Mouse (Mus musculus): ENCODE results near the gene Slc25a34. TPM values are rescaled to one million over a fixed set of nuclear protein-coding genes. Genes with fewer than 3 reads are reported as not detected.

Slc25a34 gene
- total RNA-seq (2021), result 10 to 100 TPM; 14.7 to 14.8 TPM
- long read RNA-seq, experiment 1, partial matches to known transcripts, result 2 of 4 reads
- long read RNA-seq, experiment 1, other reads (novel, unspliced or antisense), result 2 of 4 reads
- long read RNA-seq, experiment 2, partial matches to known transcripts, result 0 of 4 reads
- long read RNA-seq, experiment 2, other reads (novel, unspliced or antisense), result 4 of 4 reads

DNA sequence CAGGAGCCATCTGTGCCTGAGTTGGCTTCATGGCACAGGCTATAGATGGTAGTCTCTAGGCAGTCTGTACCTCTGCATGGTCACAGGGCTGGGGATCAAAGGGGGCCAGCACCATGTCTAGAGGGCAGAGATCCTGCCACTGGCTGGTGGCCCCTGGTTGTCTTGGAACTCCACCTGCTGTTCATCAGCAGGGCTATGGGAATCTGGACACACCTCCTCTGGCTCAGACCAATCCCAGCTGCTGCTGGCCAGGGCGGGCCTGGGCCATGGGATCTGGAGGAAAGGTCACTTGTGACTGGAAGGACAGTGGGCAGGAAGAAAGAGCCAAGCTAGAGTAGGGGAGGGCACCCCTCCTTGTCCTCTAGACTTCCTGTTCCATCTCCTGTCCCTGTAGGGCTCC, at the start of gene Slc25a34:
Gene Slc25a34 (minus strand): TSS at position 156 of the 400 bp plus-strand sequence.
- peak; percentile 88 for DNase-seq

DNA sequence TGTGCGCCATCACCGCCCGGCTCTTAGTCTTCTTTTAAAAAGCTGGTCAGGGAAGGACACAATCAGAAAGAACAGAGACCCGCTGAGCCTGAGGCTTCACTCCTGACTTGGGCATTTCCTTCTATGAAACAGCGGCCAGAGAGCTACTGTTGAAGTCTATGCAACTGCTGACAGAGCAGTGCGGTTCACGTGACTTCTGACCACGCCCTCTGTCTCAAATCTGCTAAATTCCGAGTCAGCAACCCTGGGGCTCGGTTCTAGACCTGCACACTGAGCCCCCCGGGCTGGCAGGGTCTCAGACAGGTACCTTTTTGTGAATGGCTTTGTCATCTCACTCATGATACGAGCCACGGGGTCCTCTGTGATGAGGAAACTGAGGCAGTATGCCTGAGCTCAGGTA, 48.7 kb upstream of the Slc25a34 start:
- DNase-seq, result no peak

DNA sequence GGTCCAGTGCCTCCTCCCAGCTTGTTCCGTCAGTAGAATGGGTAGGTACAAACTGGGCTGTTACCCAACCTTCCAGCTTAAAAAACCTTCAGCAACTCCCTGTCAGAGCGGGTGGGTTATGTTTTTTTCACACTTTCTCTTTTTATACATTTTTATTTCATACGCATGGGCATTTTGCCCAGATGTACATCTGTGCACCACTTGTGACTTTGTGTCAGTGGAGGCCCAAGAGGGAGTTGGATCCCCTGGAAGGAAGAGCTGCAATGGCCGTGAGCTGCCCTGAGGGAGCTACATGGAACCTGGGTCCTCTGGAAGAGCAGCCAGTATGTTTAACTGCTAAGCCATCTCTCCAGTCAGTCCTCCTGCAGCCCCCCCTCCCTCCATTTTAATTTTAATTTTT, 47.8 kb upstream of the Slc25a34 start:
- no peak for DNase-seq

DNA sequence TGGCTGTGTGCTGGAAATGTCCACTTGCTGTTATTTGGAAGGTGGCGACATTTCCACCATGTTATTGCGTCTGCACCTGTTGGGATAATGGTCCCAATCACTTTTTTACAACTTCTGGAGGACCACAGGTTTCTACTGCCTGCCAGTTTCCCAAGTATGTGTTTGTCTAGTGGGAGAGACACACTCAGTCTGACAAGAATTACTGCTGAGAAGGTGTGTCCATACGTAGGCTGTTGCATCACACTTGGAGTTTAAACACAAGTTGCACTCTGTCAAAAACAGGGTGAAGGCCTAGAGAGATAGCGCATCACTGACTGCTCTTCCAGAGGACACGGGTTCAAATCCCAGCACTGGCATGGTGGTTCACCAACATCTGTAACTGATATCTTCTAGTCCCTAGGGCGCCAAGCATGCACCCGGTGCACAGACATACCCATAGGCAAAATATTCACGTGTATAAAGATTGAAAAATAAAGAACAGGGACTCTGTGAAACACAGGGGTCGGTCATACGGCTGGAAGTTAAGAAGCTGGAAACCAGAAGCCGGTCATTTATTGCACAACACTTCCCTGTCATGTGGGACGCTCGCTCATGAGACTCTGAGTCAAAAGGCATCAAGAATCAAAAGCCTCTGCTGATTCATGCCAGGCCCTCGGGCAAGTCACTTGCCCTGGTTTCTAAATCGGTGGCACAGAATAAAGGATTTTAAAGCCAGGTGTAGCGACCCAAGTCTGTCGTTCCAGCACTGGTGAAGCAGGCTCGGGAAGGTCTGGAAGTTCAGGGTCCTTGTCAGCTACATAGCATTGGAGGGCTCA, 46.5 kb upstream of the Slc25a34 start:
- no peak for DNase-seq

DNA sequence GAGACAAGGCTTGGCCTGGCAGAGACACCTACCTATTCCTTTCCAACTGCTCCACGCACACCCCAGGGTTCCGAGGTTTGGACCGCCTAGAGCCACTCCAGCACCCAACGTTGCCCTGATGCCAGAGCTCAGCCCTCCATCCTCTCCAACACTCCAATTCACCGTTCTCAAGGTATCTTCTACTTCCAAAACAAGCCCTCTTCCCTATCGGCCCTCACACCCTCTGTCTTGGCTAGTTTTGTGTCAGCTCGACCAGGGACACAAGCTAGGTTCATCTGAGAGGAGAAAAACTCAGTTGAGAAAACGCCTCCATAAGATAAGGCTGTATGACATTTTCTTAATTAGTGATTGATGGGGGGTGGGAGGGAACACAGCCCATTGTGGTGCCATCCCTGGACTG, 41.2 kb upstream of the Slc25a34 start, which contains the start of gene Plekhm2:
Gene Plekhm2 (minus strand): TSS at position 101 of the 400 bp plus-strand sequence.
- no peak for DNase-seq

DNA sequence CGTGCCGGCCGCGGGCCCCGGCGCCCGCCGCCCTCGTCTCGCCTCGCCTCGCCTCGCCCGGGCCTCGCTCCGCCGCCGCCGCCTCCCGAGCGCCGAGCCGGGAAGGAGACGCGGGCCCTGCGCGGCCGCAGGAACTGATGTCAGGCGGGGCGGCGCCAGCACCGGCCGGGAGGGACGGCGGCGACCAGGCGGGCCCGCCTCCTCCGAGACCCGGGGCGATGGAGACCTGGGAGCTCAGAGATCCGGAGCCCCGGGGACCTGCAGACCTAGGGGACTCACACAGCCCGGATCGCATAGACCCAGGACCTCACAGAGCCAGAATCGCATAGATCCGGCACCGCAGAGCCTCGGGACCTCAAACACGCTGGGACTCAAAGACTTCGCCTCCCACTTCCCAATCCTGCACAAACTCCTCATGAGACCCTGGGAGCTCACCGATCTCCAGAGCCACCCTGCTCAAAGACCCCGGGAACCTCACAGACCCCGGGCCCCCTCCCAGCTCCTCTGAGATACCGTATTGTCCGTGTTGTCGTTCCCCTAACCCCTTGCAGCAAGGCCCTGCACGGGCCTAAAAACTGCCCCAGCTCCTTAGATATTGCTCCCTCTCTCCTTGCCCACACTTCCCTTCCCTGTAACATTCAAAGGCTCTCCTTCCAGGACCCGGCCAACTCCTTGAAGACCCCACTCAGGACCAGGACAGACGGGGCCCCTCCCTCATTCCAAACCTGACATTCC, 40.6 kb upstream of the Slc25a34 start:
- DNase-seq, result peak; percentile 73

DNA sequence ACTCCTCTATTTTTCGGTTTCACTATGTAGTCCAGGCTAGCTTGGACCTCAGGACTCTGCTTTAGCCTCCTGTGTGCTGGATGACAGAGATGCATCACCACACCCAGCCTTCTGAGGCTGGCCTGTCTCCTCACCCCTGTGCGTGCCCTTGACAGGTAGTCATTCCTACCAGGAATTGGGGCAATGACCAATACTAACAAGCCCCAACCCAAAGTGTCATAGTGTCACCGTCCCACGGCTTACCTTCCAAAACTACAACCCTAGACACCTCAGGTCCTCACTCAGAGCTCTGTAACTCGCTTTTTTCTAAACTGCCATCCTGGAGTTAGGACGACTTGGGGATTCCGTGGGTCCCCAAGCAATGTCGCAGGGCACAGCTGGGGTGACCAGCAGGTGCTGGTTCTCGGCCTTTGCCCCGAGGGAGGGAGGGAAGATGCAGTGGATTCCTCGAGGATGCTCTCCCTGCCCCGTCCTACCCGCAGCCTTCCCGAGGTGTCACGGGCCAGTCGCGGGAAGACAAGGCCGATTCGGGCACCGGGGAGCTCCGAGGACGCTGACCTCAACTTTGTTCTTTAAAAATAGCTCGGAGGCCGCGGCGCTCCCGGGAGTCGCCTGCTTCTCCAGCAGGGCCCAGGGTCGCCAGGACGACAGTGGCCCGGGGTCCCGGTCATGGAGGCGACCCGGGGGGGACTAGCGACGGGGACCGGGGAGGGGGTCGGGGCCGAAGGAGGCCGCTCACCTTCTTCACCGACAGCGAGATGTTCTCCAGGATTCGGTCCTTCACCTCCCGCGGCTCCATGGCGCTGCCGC, 39.7 kb upstream of the Slc25a34 start:
- peak; percentile 45 for DNase-seq

DNA sequence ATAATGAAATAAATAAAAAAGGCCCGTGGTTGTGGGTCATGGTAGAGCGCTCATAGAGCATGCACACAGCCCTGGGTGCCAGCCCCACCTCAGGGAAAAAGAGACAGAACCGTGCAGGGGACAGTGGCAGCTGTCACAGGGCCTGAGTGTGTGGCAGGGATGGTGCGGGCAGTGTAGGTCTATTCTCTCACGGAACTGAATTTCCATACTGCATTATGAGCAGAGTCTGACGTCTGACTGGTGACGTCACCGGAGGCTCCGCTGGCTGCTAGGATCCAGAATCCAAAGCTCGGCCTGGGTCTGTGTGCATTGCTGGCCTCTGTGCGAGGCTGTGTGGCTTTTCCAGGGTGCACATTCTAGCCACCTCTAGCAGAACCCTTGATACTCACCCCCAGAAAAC, 37.3 kb upstream of the Slc25a34 start:
- no peak for DNase-seq

DNA sequence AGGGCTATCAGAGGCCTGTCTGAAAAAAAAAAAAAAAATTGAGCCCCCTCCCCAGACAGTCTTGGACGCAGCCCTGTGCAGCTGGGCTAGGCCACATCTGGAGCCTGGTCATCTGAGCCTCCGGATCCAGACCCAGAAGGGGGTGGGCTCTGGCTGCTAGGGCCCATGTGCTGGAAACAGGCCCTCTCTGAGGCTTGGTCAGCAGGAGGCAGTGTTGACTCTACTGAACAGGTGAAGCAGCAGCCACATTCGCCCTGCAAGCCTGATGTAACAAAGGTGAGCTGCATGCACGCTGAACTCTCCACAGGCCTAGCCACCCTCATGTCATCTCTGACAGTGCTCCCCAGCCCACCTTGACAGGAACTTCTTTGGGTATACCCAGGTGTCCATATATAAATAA, 36.1 kb upstream of the Slc25a34 start:
- DNase-seq, result no peak

DNA sequence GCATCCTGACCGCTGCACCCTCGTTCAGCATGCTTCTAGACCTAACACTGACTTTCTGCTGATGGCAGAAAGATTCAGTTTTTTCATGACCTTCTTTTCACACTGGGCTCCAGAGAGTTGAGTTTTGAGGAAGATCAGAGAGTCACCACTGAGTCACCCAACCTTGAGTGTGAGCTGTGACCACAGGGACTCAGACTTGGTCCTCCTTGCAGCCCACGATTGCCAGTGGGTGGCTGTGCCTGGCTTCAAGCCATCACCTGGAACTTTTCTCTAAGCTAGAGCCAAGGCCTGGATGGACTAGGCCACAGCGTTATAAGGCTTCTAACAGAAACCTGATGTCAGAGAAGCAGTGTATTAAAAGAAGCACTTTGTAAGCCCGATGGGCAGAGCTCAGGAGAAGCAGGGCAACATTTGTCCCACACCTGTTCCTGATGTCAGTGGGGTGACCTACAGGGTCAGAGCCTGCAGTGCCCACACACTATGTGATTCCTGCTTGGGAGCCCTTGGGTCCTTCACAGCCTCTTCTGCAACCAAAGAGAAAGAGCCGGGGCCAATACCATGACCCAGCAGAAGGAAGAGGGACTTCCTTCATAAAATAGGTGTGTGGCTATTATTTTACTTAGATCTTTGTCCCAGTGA, 35.3 kb upstream of the Slc25a34 start:
- DNase-seq, result no peak

DNA sequence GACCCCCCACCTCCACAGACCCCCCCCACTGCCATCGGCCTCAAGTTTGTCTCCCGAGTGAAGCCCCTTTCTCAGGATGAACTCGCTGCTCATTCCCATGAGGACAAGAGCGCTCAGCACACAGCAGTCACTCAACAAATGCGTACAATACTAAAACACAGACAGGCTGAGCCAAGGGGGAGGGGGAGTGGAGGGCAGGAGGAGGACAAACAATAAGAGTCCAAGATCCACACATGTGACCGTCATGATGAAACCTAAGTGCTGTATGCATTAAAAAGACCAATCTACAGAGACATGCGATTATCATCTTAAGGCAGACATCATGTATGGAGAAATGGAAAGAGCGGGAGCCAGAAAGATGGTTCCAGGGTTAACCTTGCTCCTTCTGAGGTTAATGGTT, 33.3 kb upstream of the Slc25a34 start:
- DNase-seq, result no peak

DNA sequence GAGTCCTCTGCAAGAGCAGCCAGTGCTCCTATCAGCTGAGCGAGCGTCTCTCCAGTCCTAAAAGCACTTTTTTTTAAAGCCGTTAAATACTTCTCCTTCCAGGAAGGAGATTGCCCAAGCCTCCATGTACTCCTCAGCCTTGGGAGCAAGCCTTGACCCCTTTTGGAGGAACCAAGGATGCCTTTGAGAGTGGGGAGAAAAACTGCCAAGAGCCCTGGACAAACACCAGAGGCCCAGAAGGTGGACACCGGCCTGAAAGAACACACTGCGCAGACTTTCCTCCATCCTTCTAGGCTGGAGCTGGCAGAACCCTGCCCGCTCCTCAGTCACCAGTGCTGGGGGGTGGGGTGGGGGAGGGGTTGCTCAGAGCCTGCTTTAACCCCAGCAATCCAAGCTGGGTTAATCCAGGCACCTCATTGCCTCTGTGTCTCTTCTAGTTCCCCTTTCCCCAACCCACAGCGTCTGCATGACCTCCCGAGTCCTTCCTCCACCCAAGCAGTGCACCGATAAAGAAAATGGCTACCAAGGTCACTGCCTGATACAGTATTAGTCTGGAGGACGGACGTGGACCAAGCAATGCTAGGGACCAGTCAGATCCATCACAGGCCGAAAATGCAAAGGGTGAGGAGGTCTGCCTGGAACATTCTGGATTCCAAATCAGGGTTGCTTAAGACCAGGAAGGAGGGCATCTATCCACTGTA, 32.4 kb upstream of the Slc25a34 start:
- peak; percentile 67 for DNase-seq

DNA sequence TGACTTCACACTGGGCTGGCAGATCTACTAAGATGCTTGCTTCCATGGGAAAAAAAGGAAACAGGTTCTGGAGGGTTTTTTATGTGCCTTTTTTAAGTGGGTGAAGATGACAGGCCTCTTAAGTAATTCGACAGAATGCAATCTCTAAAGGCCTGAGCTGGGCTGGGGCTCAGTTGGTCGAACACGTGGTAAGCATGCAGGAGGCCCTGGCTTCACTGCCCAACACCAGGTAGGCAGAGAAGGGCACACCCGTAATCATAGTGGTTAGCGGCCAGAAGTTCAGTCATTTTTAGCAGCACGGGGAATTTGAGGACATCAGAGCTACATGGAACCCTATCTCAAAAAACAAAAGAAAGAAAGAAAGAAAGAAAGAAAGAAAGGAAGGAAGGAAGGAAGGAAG, 30.9 kb upstream of the Slc25a34 start:
- no peak for DNase-seq

DNA sequence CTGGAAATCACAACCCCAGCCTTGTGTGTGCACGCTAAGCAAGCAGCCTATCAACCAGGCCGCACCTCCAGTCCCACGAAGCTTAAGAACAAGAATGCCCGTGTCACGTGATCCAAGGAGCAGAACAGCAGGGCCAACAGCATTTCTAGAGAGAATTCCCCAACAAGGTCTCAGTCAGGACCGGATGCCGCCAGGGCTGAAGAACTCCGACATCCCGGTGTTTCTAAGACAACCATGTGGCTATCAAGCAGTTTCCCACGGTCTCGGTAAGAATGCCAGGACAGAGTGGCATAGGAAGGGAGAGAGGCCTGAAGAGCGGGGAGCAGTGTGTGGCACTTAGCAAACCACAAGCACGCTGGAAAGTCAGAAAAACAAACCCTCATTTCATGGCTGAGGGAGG, 30.2 kb upstream of the Slc25a34 start:
- DNase-seq, result no peak

DNA sequence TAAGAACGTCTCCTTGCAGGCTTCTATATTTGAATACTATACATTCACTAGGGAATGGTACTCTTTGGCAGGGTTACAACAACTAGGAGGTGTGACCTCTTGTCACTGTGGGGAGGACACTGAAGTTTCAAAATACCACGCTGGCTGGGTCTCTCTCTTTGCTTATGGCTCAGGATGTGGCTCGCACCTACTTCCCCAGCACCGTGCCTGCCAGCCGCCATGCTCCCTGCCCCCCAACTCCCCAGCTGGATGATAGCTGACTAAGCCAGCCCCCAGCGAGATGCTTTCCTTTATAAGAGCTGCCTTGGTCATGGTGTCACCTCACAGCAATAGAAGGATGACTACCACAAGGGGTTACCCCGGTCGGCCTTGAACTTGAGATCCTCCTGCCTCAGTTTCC, 29.4 kb upstream of the Slc25a34 start:
- no peak for DNase-seq

DNA sequence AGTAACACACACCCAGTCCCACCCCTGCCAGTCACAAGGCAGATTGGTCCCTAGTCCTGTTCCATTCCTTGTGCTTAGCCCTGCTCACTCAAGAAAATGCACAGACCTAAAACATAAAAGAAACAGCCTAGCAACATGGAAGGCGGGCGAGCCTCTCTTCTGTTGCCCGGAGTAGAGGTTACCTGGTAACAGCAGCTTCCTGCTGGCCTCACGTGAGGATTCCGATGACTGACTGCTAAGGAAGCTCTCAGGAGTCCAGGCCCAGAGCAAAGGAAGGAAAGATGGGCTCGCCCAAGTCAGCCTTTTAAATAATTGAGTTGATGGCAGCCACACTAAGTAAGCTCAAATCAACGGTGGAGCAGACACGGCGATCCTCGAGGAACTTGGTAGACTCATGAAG, 28.3 kb upstream of the Slc25a34 start:
- no peak for DNase-seq

DNA sequence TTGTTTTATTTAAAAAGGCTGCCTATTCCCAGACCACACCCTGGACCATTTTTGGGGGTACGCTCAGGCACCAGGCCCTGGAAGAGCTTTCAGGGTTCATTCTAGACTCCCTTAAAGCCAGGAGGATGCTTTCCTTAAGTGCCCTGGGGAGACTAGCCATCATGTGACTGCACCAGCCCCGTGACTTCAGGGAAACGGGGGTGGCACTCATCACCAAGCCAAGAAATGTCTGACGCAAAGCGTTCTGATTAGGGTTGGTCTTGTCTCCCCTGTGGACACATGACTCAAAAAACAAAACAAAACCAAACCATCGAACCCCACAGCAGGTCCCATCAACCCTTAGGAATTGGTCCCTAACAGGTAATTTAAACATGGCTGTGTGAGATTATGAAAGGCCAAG, 27.7 kb upstream of the Slc25a34 start:
- no peak for DNase-seq

DNA sequence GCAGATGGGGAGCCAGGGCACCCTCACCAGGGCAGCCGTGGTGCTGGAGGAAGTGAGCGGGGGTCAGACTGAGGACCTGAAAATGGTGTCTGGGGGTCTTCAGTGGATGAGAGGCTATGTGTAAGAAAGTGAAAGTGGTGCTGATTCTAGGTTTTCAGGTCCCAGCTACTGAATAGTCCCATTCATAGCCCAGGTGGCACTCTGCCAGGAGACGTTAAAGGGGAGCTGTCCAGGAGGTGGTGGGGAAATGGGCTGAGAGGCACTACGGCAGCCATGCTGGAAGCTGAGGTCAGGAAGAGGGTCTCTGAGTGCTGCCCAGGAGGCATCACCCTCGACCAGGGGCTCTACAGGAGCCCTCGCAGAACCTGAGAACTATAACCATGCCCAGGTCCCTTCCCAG, 25.6 kb upstream of the Slc25a34 start:
- no peak for DNase-seq

DNA sequence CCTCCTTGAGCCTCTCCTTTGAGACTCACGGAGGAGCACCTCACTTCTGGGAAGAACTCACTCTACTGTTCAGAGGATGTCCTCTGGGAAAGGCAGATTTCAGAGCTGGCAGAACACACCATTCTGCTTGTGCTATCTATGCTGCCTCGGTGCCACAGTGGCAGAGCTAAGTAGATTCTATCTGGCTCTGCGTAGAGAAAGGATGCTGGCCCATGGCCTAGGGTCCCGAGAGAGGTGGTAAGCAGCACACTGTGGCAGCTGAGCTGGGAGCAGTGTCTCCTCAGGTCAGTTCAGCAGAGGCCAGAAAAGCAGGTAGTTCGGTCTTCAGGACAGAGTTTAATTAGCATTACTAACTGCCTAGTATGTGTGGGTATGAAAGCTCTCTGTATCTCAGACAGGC, 24.6 kb upstream of the Slc25a34 start:
- peak; percentile 51 for DNase-seq

DNA sequence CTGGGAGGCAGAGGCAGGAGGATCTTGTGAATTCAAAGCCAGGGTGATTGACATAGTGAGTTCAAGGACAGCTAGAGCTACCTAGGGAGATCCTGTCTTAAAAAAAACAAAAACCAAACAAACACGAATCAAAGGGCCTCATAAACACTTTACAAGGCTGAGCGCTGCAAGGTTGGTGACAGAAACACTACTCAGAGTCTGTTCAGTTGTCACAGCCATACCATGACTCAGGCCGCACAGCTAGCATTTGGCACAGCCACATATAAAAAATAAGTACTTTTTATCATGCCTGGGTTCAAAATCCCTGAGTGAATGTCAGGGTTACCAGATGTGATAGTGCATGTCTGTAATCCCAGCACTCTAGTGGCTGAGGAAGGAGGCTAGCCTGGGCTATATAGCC, 23.6 kb upstream of the Slc25a34 start:
- DNase-seq, result no peak

DNA sequence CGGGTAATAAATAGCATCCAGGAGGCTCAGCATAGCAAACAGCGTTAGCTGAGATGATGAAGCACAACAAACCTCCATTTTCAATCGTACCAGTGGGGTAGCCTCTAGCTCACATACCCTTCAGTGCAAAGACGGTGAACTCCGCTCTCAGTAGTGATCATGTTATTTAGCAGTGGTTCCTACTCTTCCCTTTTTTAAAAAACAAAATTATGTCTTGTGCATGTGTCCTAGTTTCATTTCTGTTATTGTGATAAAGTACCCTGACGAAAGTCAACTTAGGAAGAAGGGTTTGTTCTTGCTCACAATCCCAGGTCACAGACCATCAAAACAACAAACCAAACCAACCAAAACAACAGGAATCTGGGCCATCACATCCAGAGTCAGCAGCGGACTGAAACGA, 22.4 kb upstream of the Slc25a34 start:
- no peak for DNase-seq
